Comparison of ENCODE assay signal across 12 mouse cellular contexts in genomic region chr1:159660620-159661501, GRCm38 (mm10).
DNase-seq lines count a peak whose midpoint lies in the region; ATAC-seq and TF ChIP-seq lines count a peak whose summit lies in the region.
"Had no signal": no experiment of that assay in that cellular context is flagged by ENCODE, and none has a peak within 500 bp of the region (broad histone marks: within the 10 kb centered on the region; RNA-seq: fewer than 3 reads in every experiment).

No protein-coding gene starts in this region.

- WGBS in forebrain, embryonic 13.5 days = 38% methylated on average over 6 of the region's 6 CpGs
- 46% methylated on average over 6 of the region's 6 CpGs for WGBS in neural tube, embryonic 13.5 days
- 46% methylated on average over 6 of the region's 6 CpGs for WGBS in heart, embryonic 10.5 days

- H3K36me3 ChIP-seq in forebrain, embryonic 13.5 days (ENCODE audit: poor library complexity, severe bottlenecking) = no peaks in the 10 kb centered on the region
- no peaks in the 10 kb centered on the region for H3K36me3 ChIP-seq in neural tube, embryonic 13.5 days
- H3K36me3 ChIP-seq in heart, embryonic 10.5 days = no peaks in the 10 kb centered on the region
- H3K36me3 ChIP-seq: limb, embryonic 10.5 days had no signal

- peaks cover 28% of the 10 kb centered on the region for H3K4me1 ChIP-seq in forebrain, embryonic 13.5 days
- H3K4me1 ChIP-seq in neural tube, embryonic 13.5 days (replicated peaks) = peaks cover 18% of the 10 kb centered on the region
- H3K4me1 ChIP-seq in heart, embryonic 10.5 days = peaks cover 8% of the 10 kb centered on the region

- H3K27ac ChIP-seq in left cerebral cortex, adult 2 months = 0 out of 2 replicates have a peak overlapping the region, but pooled peaks have one; percentile 13
- no peak overlapping the region for H3K27ac ChIP-seq in forebrain, embryonic 13.5 days
- H3K27ac ChIP-seq in neural tube, embryonic 13.5 days (replicated peaks) = no peak overlapping the region
- no peak overlapping the region for H3K27ac ChIP-seq in heart, embryonic 10.5 days
- H3K27ac ChIP-seq: limb, embryonic 10.5 days; macrophage had no signal

- H3K4me2 ChIP-seq in forebrain, embryonic 13.5 days = no peak overlapping the region
- H3K4me2 ChIP-seq in neural tube, embryonic 13.5 days = no peak overlapping the region

- ATAC-seq in forebrain, embryonic 13.5 days = peak; percentile 76
- peak; percentile 75; the same call in 1 of the 2 replicates for ATAC-seq in neural tube, embryonic 13.5 days (ENCODE audit: low read depth)
- ATAC-seq: activated CD4-positive, CD25-positive, alpha-beta regulatory T cell, adult 4 months had no signal

- intact Hi-C loops in left cerebral cortex, adult 2 months (cut with DNase I) = loop anchor here (5.0 to 10.0 kb wide), 2 partner anchors 111 to 266 kb away; no protein-coding TSS in a partner anchor

- H3K9ac ChIP-seq in forebrain, embryonic 13.5 days = no peak overlapping the region
- H3K9ac ChIP-seq in neural tube, embryonic 13.5 days = no peak overlapping the region

- H3K4me3 ChIP-seq in left cerebral cortex, adult 2 months = no peak overlapping the region
- no peak overlapping the region for H3K4me3 ChIP-seq in forebrain, embryonic 13.5 days
- no peak overlapping the region for H3K4me3 ChIP-seq in neural tube, embryonic 13.5 days
- no peak overlapping the region for H3K4me3 ChIP-seq in heart, embryonic 10.5 days
- H3K4me3 ChIP-seq: limb, embryonic 10.5 days had no signal

- no peaks in the 10 kb centered on the region for H3K27me3 ChIP-seq in forebrain, embryonic 13.5 days
- no peaks in the 10 kb centered on the region for H3K27me3 ChIP-seq in neural tube, embryonic 13.5 days
- H3K27me3 ChIP-seq in heart, embryonic 10.5 days (ENCODE audit: insufficient read depth, poor library complexity, severe bottlenecking) = no peaks in the 10 kb centered on the region

- no peaks in the 10 kb centered on the region for H3K9me3 ChIP-seq in forebrain, embryonic 13.5 days (replicated peaks)
- H3K9me3 ChIP-seq in neural tube, embryonic 13.5 days = no peaks in the 10 kb centered on the region
- no peaks in the 10 kb centered on the region for H3K9me3 ChIP-seq in heart, embryonic 10.5 days
- H3K9me3 ChIP-seq: limb, embryonic 10.5 days had no signal

- peak in 1 of 2 experiments; percentile 37 for DNase-seq in left cerebral cortex, adult 2 months (ENCODE audit: extremely low spot score in 1 of 2, low spot score in 2 of 2)
- DNase-seq in left cerebral cortex, adult 18-20 months (ENCODE audit: low spot score in 2 of 2) = no peak
- peak; percentile 35 to 63 for DNase-seq in lung, adult 18-20 months
- no peak for DNase-seq in retina, embryonic 14.5 days (ENCODE audit: low spot score)
- no peak for DNase-seq in heart, embryonic 10.5 days (ENCODE audit: low spot score)
- no peak for DNase-seq in embryo, embryonic 10 days (ENCODE audit: low spot score)
- DNase-seq: cerebellum, adult 8-10 months had no signal

- TF ChIP-seq CTCF in left cerebral cortex, adult 2 months (IDR thresholded peaks at IDR 0.05) = no peak; the same call in 1 of the 2 replicates

Comparison
In these comparisons a context has a peak if more than half of its experiments do, and no peak if none do; other contexts are left out.
1. DNase-seq: peak in lung, adult 18-20 months (2 of 2); none in left cerebral cortex, adult 18-20 months (0 of 2), retina, embryonic 14.5 days (single experiment), heart, embryonic 10.5 days (single experiment) and embryo, embryonic 10 days (single experiment).